Mouse (Mus musculus) embryo, embryonic 11.5 days (tissue): Measurements from ENCODE around the gene Txndc5.

Experiments
- DNase-seq: peaks from one replicate; pipeline ENCODE4 v3.0.0-alpha.2; 2012; ENCODE audit warnings: low read depth, low spot score

Gene Txndc5

DNA sequence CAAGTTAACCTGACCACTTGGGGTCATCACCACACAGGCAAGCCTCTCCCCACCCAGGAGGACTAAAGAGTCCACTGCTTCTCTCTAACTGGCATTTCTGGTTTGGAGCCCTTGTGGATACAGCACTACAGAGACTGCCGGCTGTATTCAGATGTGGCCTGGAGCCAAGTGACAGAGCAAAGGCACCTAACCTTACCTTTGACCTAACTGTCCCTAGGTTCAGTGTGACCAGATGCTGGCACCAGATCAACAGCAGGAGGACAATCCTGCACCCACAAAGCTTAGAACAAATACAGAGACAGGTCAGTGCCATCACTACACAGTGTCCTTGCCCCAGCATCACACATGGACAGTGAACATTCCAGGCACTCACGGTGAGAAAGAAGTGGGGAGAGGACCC is 2.5 kb downstream of the Txndc5 start:
- no peak for DNase-seq

DNA sequence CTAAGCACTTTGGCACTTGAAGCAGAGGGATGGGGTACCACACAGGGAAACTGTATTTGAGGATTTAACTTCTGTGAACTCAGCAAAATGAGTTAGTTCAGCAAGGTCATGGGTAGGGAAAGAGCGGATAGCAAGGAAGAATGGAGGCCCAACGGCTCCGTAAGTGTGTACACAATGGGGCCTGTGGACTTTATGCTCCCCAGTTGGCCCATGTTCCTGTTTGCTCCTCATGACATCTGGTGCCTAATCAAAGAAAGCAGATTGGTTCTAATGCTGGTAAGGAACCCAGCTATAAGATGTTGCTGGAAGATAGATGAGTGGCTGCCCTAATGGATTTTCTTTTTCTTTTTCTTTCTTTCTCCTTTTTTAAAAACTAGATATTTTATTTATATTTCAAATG is 3.4 kb downstream of the Txndc5 start:
- no peak for DNase-seq

DNA sequence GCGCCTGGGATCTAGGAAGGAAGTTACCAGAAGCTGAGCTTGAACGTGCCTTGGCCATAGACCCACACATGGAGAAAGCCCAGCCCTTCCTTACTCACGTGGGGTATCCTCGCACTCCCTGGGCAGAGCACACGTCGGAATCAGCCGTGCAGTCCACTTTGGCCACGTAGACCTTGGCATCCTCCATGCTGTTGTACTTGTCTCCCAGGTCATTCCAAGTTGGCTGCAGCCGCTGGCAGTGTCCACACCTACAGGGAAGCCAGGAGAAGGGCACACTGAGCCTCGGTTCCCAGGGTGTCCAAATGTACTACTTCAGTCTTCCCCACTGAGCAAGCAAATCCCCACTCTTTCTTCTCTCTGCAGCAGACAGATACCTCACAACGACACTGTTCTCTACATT is 5.4 kb downstream of the Txndc5 start:
- DNase-seq, result no peak

DNA sequence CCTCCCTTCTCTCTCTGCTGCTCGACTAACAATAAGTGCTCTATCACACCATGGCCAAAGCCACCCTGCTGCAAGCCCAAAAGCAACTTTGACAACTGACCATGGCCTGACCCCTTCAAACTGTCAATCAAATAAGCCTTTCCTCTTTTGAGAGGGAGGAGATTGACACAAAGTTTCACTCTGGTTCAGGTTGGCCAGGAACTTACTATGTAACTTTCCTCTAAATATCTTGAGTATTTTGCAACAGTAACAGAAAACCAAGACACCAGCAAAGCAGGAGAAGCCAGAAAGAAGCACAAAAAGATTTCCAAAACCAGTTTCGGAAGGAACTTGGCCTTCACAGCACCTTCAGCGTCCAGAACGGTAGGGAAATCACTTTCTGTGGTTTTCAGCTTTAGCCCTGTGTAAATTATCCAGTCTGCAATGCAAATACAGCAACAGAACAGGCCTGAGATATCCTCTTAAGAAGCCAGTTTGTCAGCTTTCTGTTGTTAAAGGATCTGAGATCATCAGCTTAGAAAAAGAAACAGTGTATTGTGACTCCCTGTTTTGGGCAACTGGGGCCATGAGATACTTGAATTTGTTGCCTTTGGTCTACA is 6.5 kb downstream of the Txndc5 start:
- no peak for DNase-seq

DNA sequence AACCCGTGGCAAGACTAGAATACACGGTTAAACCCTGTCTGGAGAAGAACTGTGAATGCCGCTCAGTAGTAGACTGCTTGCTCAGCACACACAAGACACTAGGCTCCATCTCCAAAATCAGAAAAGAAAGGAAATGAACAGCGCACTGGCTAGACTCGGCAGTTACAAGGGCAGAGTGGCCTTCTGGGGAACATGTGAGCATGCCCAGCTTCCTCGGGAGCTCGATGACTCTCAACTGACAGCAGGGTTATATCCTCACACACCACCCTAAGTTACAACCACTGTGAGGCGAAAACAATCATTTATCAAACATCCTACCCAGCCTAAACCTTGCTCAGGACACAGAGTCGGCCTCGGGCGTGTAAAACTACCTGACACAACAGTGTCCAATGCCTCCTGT is 8.3 kb downstream of the Txndc5 start:
- no peak for DNase-seq

DNA sequence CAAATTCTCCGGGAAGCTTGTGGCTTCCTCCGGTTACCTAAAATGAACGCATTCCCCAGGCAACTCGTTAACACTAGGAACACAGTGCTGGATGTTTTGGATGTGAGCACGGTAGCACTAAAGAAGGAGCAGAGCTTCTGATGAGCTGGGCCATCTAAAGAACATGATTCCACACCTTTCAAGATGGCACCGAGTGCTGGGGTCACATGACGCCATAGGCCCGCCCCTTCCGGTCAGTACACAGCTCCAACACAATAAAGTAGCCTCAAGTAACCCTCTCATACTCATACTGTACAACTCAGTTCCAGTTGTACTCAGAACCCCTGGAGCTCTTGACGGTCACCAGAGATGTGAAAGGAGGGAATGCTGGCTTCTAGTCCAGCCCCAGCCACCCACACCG is 12.0 kb downstream of the Txndc5 start:
- DNase-seq, result no peak

DNA sequence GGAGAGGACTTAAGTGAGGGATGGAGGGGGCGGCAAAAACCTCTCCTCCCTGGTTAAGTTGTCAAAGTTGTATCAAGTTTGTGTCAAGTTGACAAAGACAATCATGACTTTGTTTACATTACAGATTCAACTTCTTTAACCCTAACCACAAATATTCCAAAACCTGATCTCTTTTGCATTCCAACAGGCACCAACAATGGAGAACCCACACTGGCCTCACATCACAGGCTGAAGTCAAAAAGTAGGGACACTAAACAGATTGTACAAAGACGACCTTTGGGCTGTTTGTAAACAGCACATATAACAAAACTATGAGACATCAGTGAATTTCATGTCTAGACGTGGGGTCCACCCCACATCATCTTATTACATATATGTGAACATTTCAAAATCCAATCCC is 12.8 kb downstream of the Txndc5 start:
- no peak for DNase-seq

DNA sequence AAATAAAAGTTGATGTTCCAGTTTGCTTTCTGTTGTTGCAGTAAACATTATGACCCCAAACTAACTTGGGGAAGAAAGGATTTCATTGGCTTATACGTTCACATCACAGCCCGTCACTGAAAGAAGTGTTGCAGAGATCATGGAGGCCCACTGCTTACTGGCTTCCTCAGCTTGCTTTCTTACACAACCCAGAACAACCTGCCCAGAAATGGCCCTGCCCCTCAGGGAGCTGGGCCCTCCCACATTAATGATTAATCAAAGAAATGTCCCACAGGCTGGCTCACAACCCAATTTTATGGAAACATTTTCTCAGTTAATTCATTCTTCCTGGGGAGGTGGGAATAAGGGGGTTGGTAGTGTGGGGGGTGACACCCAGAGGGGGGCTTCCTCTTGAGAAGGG is 13.2 kb downstream of the Txndc5 start:
- no peak for DNase-seq

DNA sequence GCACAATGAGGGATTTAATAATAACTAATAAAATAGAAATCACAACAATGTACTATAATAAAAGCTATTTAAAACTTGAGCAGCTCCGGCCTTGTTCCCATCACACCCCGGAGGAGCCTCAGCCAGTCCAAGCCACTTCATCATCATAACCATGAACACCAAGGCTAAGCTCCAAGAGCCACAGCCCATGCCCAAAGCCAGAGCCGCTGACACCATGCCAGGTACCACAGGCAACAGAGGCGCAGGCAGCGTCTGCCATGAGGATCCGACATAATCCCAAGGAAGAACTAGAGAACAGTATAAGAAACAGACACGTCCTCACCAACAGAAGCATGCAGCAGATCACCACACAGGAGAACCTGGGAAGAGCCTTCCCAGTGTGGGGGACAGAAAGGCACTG is 14.7 kb downstream of the Txndc5 start:
- no peak for DNase-seq

DNA sequence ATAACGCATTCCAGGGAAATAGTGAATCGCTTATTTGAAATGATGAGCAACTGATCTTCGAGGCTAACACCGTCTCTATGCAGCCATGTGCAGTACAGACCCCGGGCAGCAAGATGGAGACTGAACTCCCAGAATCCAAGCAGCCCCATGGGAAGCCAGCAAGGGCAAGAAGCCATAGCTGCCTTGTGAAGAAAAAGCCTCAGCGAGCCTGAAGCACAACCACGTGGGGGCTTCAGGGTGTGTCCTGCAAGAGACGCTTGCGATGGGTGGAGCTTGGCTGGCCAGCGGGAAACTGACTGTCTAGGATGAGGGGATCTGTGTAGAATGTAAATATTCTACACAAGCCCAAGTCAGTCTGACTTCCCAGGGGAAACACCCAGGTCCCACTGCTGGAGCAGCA is 16.6 kb downstream of the Txndc5 start:
- no peak for DNase-seq

DNA sequence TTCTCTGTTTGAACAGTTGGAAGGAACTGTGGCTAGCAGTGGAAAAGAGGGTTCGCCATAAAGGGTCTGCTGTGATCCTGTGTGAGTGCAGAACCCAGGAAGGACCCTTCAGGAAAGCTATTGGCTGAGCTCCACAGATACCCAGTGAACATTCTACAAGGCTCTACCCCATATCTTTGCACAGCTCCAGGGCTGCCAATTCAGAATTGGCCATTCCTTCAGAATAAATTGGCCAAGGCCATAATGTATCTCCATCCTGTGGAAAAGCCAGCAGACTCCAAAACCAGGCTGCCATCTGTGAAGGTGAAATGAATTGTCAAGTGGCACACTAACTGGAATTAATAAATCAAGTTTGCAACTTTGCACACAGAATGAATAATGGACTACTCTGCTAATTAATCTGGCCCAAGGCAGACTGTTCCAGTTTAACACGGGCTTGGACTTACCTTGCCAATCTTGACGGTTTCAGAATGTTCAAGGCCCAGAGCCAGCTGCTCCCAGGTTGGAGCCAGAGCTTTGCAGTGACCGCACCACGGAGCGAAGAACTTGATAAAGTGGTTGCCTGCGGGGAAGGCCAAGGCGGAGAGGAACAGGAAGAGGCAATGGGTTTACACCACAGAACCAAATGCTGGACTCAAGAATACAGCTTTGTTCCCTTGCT is 18.8 kb downstream of the Txndc5 start:
- DNase-seq, result no peak

DNA sequence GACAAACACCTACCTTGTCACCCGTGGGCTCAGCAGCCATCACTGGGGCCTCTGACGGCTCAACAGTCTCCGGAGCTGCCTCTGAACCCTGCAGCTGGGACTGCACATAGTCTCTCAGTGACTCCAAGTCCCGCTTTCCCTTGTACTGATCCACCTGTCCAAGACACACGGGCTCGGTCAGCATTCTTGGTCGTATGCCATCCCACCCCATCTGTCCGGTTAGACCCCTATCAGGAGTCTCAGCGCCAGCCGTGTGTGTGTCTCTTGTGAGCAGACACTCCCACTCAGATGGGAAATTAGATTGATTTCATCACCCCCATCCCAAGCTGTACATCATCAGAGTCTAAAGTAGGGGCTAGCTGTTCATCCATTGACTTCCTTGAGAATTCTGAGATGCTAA is 21.7 kb downstream of the Txndc5 start:
- no peak for DNase-seq

DNA sequence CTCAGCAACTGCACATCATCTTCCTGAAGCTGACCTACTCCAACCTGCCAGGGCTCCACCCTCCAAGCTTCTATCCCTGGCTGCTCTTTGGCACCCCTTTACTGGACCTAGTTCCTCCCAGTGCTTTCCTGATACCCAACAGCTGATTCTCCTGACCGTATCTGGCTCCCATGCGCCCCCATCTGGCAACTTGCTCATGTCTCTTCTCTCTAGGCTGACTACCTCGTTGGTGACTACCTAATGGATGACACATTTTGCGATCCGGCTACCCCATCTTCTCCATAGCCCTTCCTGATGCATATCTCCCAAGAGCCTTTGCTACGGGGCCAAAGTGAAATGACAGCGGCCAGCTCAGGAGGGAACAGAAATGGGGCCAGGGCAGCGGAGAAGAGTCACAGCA is 22.3 kb downstream of the Txndc5 start:
- DNase-seq, result no peak

DNA sequence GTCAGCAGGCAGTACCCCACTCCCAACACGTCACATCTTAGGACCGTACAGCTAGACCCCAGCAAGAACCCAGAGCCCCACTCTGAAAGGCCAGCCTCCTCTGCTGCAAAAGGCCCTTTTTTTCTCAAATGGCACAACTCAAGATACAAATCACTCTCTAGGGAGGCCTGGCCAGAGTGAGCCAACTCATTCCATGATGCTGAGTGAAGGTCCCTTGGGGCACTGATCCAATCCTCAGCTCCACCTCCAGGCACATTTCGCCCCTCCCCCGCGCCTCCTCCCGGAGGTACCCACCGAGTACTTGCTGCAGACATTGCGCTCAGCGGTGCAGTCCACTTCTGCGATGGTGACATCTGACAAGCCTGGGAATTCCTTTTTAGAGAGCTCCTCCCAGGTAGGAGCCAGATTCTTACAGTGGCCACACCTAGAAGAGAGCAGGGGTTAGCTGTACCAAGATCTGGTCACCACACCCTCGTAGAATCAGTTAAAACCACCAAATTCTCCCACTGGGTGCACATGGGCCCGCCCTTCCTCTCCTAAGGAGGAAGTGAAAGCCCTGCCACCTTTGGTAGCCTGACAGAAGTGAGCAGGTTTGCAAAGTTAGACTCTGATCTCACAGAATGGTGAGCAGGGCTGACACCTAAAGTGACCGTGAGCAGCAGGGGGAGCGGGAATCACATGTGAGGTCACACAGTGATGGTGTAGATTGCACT is 25.3 kb downstream of the Txndc5 start:
- no peak for DNase-seq

DNA sequence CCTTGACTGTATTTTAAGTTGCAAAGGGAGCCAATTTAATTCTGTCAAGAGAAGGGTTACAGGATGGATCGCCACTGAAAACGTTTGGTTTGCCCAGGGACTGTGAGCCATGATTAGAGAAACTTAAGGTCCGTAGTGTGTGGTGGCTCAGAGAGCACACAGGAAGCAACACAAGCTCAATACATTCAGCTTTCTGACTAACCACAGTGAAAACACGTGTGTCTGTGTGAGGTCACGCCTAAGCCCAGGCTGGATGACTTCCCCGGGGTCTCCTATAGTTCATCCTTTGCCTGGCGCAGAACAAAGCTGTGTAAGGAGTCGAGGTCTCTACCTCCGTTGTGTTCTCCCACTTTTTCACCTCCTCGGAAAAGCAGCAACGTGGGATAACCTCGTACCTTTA is 27.3 kb downstream of the Txndc5 start:
- no peak for DNase-seq

DNA sequence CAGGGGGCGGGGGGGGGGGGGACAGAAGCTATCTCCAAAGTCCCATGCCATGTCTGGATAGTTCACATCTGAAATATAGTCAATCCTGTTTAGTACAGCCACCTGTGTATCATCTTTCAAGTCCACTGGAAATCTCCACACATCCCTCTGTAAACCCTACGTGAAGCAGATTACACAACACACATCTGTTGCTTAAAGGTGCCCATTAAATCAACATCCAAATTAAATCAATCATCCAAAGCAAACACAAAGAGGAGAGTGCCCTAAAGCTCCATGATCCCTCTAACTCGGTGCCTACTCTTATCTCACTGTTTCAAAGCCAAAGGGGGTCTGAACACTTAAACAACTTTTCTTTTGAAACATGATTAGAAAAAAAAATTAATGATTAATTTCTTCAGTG is 31.9 kb downstream of the Txndc5 start:
- DNase-seq, result no peak

DNA sequence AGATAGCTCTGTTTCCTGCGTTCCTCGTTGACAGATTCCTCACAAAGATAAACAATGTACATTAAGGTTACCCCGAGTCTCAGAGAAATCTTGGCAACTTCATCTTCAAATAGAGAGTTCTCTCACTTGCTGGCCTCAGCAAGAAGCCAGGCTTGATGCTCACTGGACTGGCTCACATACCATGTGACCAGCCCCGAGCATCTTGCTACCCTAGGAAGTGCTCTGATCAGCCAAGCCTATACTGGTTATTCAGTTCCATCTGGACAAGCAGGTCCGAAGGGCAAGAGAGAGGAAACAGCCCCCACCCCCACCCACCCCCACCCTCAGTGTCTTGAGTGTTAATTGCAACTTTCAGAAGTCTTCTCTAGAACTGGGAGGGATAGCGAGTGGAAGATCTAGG is 41.9 kb downstream of the Txndc5 start:
- no peak for DNase-seq

DNA sequence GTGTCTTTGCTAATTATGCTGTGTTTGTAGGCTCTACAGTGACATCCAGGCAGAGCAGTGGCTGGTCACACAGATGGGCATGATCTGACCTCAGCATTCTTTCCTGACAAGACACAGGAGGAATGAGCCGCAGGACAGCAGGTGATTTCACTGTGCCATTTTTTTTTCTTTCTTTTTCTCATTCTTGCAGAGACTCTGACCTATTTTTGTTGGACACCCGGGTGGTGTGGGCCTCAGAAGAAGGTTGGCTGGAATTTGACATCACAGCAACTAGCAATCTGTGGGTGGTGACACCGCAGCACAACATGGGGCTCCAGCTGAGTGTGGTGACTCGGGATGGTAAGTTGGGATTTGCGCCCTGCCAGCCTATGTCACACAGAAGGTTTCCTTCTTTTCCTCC is 43.9 kb downstream of the Txndc5 start:
- DNase-seq, result no peak

DNA sequence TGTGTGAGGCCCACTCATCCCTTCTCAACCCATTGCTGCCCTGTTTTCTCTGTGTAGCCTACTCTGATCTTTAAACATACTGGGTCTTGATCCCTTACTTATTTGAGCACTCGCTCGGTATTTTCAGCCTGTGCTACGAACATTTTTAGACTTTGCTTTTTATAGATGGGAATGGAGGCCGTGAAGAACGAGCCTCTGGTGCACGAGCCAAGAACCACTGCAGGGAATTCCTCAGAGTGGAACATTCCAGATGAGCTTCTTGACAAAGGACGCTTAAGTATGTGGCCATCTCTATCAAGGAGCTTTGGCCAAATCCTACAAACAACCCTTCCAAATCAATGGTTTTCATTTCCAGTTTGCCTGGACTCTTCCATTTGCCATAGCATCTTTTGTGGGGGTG is 47.6 kb downstream of the Txndc5 start:
- no peak for DNase-seq

DNA sequence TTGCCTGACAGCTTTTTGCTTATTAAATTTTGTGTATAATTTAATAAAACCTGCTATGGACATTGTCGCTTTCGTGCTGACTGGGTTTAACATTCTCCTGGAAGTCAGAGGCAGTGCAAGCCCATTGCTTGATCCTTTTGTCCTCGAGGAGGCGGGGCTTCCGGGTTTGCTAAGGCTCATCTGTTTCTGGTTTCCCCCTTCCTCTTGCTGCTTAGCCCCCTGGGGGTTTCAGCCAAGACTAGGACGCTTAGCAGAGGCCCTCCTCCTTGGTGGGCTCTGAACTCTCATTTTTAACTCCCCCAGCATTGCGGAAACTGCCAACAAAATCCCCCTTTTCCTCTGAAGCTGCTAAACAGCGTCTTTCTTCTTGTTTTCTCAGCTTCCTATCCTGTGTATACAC is 51.7 kb downstream of the Txndc5 start:
- peak; percentile 22 for DNase-seq

DNA sequence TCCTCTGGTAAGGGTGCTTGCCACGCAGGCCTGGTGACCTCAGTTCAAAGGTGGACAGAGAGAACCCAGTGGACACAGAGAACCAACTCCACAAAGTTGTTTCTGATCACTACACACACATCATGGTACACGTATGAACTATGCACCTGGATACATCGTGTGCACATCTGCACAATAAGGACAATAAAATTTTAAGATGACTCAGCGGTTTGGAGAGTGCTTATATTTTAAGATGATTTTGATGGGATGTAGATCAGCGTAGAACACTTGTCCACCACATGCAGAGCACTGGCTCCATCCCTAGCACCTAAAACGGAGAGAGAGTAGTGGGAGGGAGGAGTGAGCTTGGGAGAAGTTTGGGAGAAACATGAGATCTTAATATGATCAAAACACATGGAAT is 55.1 kb downstream of the Txndc5 start:
- no peak for DNase-seq

DNA sequence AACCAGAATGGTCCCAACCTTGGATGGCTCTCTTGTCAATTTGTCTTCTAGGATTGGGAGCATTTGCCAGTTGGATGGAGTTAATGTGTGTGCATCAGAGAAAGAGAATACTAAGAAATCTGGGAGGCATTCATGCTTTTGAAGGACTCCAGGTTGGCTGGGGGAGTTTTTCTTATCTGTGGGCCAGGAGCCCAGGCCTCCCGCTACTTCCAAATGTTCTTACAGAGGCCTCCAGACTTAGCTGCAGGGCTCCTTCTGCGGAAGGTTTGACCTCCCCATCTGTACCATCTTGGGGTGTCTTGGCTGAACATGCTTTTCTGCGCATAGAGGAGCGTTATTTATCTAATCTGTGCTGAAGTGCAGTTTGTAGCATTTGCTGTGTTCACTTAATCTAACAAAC is 56.0 kb downstream of the Txndc5 start:
- no peak for DNase-seq

DNA sequence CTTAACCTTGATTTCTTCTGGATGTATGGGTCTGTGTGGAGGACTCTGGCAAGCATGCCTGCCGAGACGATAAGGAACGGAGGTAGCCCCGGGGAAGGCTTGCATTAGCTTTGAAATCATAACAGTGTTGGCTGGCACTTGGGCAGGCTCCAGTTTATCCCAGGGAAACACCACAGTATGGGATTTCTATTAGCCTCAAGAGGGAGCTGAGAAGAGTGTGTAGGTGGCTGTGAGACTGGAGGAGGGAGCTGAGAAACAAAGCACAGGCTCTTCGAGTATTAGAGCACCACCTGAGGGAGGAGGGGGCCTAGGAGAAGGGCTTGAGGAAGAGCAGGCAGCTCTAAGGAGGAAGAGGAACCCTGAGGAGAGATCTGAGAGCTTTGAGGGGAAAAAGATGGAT is 57.7 kb downstream of the Txndc5 start:
- no peak for DNase-seq
